Mouse (Mus musculus): ENCODE results near the gene Lrit3.

DNA sequence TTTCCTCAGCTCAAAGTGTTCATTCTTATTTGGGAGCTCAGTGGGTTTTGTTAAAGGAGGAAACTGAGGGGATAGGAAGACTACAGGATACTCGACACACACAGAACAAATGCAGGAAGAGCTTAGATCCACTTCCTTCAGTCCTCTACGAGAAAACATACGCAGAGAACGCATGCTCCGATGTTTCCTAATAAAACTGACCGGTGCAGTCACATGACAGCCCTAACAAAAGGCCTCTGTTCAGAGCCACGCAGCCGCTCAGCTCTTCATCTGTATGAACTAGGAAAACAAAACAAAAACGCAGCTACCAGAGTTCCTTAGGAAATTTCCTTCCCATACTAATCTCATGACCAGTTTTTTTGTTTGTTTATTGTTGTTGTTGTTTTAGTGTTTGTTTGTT lies 17.0 kb upstream of the Lrit3 start:
- TF ChIP-seq BHLHE40 (IDR thresholded peaks at IDR 0.05; ENCODE audit: low read depth, low read length), result no peak
- TF ChIP-seq MAX (IDR thresholded peaks at IDR 0.05; ENCODE audit: low read length), result no peak
- no peak for TF ChIP-seq EP300 (IDR thresholded peaks at IDR 0.05; ENCODE audit: low read length)
- TF ChIP-seq CTCF (conservative IDR thresholded peaks at IDR 0.05 in 1 of 2, IDR thresholded peaks at IDR 0.05 in 1 of 2; ENCODE audit: low read depth in 2 of 2, low read length in 2 of 2), result no peak
- TF ChIP-seq ZMIZ1 (IDR thresholded peaks at IDR 0.05; ENCODE audit: low read depth, low read length), result no peak
- no peak for TF ChIP-seq UBTF (IDR thresholded peaks at IDR 0.05; ENCODE audit: low read depth, low read length)
- TF ChIP-seq POLR2A (IDR thresholded peaks at IDR 0.05; ENCODE audit: low read depth, low read length), result no peak
